Mouse (Mus musculus) hindbrain, embryonic 12.5 days (tissue): ENCODE results near the gene Rec114. TPM values are rescaled to one million over a fixed set of nuclear protein-coding genes. Genes with fewer than 3 reads are reported as not detected.

Experiments used
- ATAC-seq: fragments of 200-750 bp; cut with Nextera tagmentation; 2 replicates; pipeline ENCODE4 v1.8.0; 2017; ENCODE audit warnings: moderate TSS enrichment; ENCODE audit not compliant: low FRiP score
- H3K27ac ChIP-seq: fragments of 300-500 bp; sonication (generic); 2 replicates; pipeline ENCODE4 v1.5.1; 2016; ENCODE audit warnings: mild to moderate bottlenecking
- H3K27me3 ChIP-seq: fragments of 300-500 bp; sonication (generic); 2 replicates; pipeline ENCODE4 v1.6.1; 2016; ENCODE audit warnings: mild to moderate bottlenecking
- H3K36me3 ChIP-seq: fragments of 300-500 bp; sonication (generic); 2 replicates; pipeline ENCODE4 v1.6.1; 2016; ENCODE audit warnings: mild to moderate bottlenecking
- H3K4me1 ChIP-seq: fragments of 300-500 bp; sonication (generic); 2 replicates; pipeline ENCODE4 v1.6.1; 2016
- H3K4me2 ChIP-seq: fragments of 300-500 bp; sonication (generic); replicated peaks from 2 replicates; pipeline ENCODE4 v1.6.1; 2016; ENCODE audit warnings: mild to moderate bottlenecking
- H3K4me3 ChIP-seq: fragments of 300-500 bp; sonication (generic); 2 replicates; pipeline ENCODE4 v1.5.1; 2016; ENCODE audit warnings: mild to moderate bottlenecking
- H3K9ac ChIP-seq: fragments of 300-500 bp; sonication (generic); 2 replicates; pipeline ENCODE4 v1.6.1; 2016; ENCODE audit warnings: mild to moderate bottlenecking, moderate library complexity
- H3K9me3 ChIP-seq: fragments of 300-500 bp; sonication (generic); replicated peaks from 2 replicates; pipeline ENCODE4 v1.6.1; 2016; ENCODE audit warnings: mild to moderate bottlenecking
- WGBS: fragments of 180-500 bp; shearing (Covaris S2); methylation state at CpG from one replicate; pipeline ENCODE4 v1.1.7; 2016; 5-methylcytosine and 5-hydroxymethylcytosine counted together
- polyA plus RNA-seq: library from polyadenylated mRNA; unstranded; fragments of >200 nt; fragmentation: Nextera tagmentation; extraction: Ambion mirVana; gene quantifications from 2 replicates; pipeline ENCODE4 v1.2.1, GENCODE M21; 2016

Gene Rec114
- polyA plus RNA-seq, 1 experiment from 2014 or later, result 3.5 TPM

- no peak overlapping the region for H3K4me2 ChIP-seq
- no peaks in the 10 kb centered on the region for H3K9me3 ChIP-seq
- H3K36me3 ChIP-seq, result no peaks in the 10 kb centered on the region
- peaks cover 8% of the 10 kb centered on the region; the same call in 1 of the 2 replicates for H3K4me1 ChIP-seq
- H3K27me3 ChIP-seq, result no peaks in the 10 kb centered on the region
- ATAC-seq, result no peak
- no peak overlapping the region for H3K9ac ChIP-seq
- no peak overlapping the region for H3K4me3 ChIP-seq
- no peak overlapping the region for H3K27ac ChIP-seq
- 69% methylated on average over 4 of the region's 4 CpGs for WGBS
These were observed 4.4 kb upstream of the Rec114 start for GRCm38 (mm10) chr9:58748142-58748541.

GRCm38 (mm10) chr9:58747328-58747755 is 3.6 kb upstream of the Rec114 start:
- no peak overlapping the region for H3K9ac ChIP-seq
- no peaks in the 10 kb centered on the region for H3K27me3 ChIP-seq
- peaks cover 8% of the 10 kb centered on the region; the same call in 1 of the 2 replicates for H3K4me1 ChIP-seq
- H3K4me3 ChIP-seq, result no peak overlapping the region
- peak overlapping the region; percentile 16 for H3K4me2 ChIP-seq
- WGBS, result 46% methylated on average over 6 of the region's 6 CpGs
- H3K27ac ChIP-seq, result 0 out of 2 replicates have a peak overlapping the region, but pooled peaks have one; percentile 30
- H3K9me3 ChIP-seq, result no peaks in the 10 kb centered on the region
- no peak for ATAC-seq
- H3K36me3 ChIP-seq, result no peaks in the 10 kb centered on the region

- Histone ChIP-seq H3K4me3 (no peak overlapping the region), H3K36me3 (no peaks in the 10 kb centered on the region), H3K9me3 (no peaks in the 10 kb centered on the region), H3K4me2 (no peak overlapping the region), H3K27ac (no peak overlapping the region), H3K27me3 (no peaks in the 10 kb centered on the region), H3K4me1 (peaks cover 8% of the 10 kb centered on the region; the same call in 1 of the 2 replicates), H3K9ac (no peak overlapping the region)
- ATAC-seq, result no peak
- 96% methylated on average over 2 of the region's 2 CpGs for WGBS
These were observed 1.1 kb downstream of the Rec114 start for GRCm38 (mm10) chr9:58742692-58743091.

DNA sequence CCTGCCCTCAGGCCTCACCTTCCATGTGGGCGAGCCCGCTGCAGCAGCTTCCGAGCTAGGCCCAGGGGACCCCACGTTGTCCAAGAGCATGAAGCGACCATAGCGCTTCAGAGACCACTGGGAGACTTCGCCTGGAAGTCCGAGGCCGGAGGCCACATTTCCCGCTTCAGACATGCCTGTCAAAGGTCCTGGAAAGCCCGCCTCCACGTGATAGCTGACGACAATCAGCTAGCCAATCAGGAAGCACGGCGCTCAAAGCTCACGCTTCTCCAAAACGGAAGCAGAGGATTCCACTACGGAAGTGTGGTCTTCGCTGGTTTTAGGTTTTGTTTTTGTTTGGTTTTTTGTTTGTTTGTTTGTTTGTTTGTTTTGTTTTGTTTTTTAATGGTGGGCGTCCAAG is 2.4 kb downstream of the Rec114 start:
- H3K36me3 ChIP-seq, result no peaks in the 10 kb centered on the region
- no peak for ATAC-seq
- H3K27me3 ChIP-seq, result no peaks in the 10 kb centered on the region
- 0 out of 2 replicates have a peak, but pooled peaks cover 2% of the 10 kb centered on the region for H3K4me1 ChIP-seq
- H3K27ac ChIP-seq, result no peak overlapping the region
- no peak overlapping the region for H3K4me3 ChIP-seq
- no peak overlapping the region for H3K4me2 ChIP-seq
- whole genome bisulfite sequencing, result 85% methylated on average over 20 of the region's 20 CpGs
- H3K9ac ChIP-seq, result no peak overlapping the region
- H3K9me3 ChIP-seq, result no peaks in the 10 kb centered on the region

- no peak for ATAC-seq
- H3K4me2 ChIP-seq, result no peak overlapping the region
- no peaks in the 10 kb centered on the region for H3K27me3 ChIP-seq
- H3K27ac ChIP-seq, result no peak overlapping the region
- no peak overlapping the region for H3K9ac ChIP-seq
- H3K9me3 ChIP-seq, result no peaks in the 10 kb centered on the region
- no peaks in the 10 kb centered on the region for H3K4me1 ChIP-seq
- no peaks in the 10 kb centered on the region for H3K36me3 ChIP-seq
- 71% methylated on average over 9 of the region's 9 CpGs for WGBS
- no peak overlapping the region for H3K4me3 ChIP-seq
These were observed 4.0 kb downstream of the Rec114 start for GRCm38 (mm10) chr9:58739791-58740190.

DNA sequence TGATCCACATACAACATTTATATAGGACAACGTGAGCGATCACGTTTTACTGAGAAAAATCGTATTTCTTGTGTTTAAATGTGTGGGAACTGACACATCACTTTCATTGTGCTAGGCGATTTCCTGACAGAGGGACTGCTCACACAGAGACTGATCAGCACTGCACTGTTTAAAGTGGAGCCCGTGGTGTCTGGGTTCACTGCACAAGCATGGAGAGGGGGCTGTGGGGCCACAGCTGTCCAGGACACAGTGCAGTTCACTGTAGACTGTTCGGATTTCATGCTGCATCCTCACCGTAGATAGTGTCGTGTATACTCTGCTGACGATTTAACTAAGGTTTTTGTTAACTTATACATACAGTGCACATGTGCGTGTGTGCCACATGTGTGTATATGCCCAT is 20.6 kb downstream of the Rec114 start:
- H3K9ac ChIP-seq, result no peak overlapping the region
- H3K27me3 ChIP-seq, result no peaks in the 10 kb centered on the region
- no peaks in the 10 kb centered on the region for H3K9me3 ChIP-seq
- H3K4me1 ChIP-seq, result no peaks in the 10 kb centered on the region
- no peak for ATAC-seq
- no peaks in the 10 kb centered on the region for H3K36me3 ChIP-seq
- H3K4me3 ChIP-seq, result no peak overlapping the region
- H3K27ac ChIP-seq, result no peak overlapping the region
- 87% methylated on average over 11 of the region's 11 CpGs for WGBS
- H3K4me2 ChIP-seq, result no peak overlapping the region

DNA sequence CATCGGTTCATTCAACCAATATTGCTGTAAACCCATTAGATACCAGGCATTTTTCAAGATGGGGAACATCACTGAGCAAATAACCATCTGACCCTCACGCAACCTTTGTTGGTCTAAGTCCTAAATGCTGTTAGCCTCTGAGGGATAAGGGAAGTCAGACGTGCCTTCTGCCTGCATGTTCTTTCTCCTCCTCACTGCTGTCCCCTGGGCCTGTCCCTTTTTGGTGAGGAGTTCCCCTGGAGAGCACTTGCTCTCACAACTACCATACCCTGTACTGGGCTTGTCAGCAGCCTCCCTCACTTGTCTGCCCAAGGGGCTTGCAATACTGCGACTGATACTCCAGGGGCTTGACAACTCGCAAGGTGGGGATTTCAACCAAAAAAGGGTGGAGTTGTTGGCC is 21.6 kb downstream of the Rec114 start:
- Histone ChIP-seq H3K27ac (no peak overlapping the region), H3K27me3 (no peaks in the 10 kb centered on the region), H3K4me3 (no peak overlapping the region), H3K36me3 (no peaks in the 10 kb centered on the region), H3K4me2 (no peak overlapping the region), H3K4me1 (no peaks in the 10 kb centered on the region), H3K9ac (no peak overlapping the region), H3K9me3 (no peaks in the 10 kb centered on the region)
- WGBS, result 81% methylated on average over 5 of the region's 5 CpGs
- no peak for ATAC-seq

DNA sequence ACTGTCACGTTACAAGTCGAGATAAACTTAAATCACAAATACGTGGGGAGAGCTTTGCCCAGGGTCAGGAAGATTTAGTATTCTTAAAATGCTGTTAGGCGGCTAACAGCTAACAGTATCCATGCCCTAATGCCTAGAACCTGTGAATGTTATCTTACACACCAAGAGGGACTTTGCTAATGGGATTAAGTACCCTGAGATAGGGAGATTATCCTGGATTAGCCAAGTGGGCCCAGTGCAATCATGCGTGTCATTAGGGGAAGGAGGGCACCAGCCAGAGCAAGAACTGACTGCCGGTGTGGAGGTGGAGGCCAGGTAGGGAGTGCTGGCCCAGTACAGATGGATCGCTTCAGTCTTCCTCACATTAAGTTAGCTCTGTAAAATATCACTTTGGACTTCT is 22.7 kb downstream of the Rec114 start:
- Histone ChIP-seq H3K4me2 (no peak overlapping the region), H3K27ac (no peak overlapping the region), H3K4me1 (no peaks in the 10 kb centered on the region), H3K9ac (no peak overlapping the region), H3K27me3 (no peaks in the 10 kb centered on the region), H3K36me3 (no peaks in the 10 kb centered on the region), H3K4me3 (no peak overlapping the region), H3K9me3 (no peaks in the 10 kb centered on the region)
- 82% methylated on average over 7 of the region's 7 CpGs for WGBS
- no peak for ATAC-seq

GRCm38 (mm10) chr9:58720167-58720566 is 23.6 kb downstream of the Rec114 start:
- H3K27ac ChIP-seq, result no peak overlapping the region
- H3K4me2 ChIP-seq, result no peak overlapping the region
- no peaks in the 10 kb centered on the region for H3K4me1 ChIP-seq
- H3K9me3 ChIP-seq, result no peaks in the 10 kb centered on the region
- 80% methylated on average over 4 of the region's 4 CpGs for WGBS
- no peaks in the 10 kb centered on the region for H3K27me3 ChIP-seq
- no peak overlapping the region for H3K4me3 ChIP-seq
- H3K9ac ChIP-seq, result no peak overlapping the region
- ATAC-seq, result no peak
- H3K36me3 ChIP-seq, result no peaks in the 10 kb centered on the region

DNA sequence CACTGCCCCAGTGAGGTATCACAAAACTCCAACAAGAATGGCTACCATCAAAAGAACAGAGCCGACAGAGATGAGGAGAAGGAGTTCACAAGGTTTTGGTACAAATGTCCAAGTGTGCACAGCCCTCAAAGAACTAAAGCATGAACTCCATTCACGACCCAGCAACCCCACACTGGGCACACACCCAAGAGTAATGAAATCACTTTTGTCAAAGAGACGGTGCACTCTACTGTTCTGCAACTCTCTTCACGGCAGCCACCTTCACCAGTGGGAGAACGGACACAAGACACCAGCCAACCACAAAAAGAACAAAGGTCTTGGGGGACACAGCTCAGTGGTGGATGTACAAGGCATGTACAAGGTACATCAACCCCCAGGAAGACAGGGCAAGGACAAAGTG is 24.3 kb downstream of the Rec114 start:
- Histone ChIP-seq H3K27me3 (no peaks in the 10 kb centered on the region), H3K9me3 (no peaks in the 10 kb centered on the region), H3K4me2 (no peak overlapping the region), H3K4me3 (no peak overlapping the region), H3K27ac (no peak overlapping the region), H3K9ac (no peak overlapping the region), H3K4me1 (no peaks in the 10 kb centered on the region), H3K36me3 (no peaks in the 10 kb centered on the region)
- 77% methylated on average over 5 of the region's 5 CpGs for WGBS
- no peak for ATAC-seq

DNA sequence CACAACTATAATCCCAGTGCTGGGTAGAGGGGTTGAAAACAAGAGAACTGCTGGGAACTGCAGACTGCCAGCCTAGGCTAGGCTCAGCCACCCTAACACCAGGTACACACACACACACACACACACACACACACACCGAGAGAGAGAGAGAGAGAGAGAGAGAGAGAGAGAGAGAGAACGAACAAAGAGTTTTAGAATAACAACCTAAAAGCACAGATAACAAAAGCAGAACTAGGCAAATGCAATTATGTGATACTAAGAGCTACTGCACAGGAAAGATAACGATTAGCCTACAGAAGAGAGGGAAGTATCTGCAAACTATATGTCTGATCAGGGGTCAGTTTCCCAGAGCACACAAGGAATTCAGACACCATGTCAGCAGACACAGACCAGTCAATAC is 24.8 kb downstream of the Rec114 start:
- Histone ChIP-seq H3K27ac (no peak overlapping the region), H3K4me3 (no peak overlapping the region), H3K4me1 (no peaks in the 10 kb centered on the region), H3K9ac (no peak overlapping the region), H3K4me2 (no peak overlapping the region), H3K36me3 (no peaks in the 10 kb centered on the region), H3K9me3 (no peaks in the 10 kb centered on the region), H3K27me3 (no peaks in the 10 kb centered on the region)
- no peak for ATAC-seq
- WGBS, result 93% methylated on average over 2 of the region's 3 CpGs

DNA sequence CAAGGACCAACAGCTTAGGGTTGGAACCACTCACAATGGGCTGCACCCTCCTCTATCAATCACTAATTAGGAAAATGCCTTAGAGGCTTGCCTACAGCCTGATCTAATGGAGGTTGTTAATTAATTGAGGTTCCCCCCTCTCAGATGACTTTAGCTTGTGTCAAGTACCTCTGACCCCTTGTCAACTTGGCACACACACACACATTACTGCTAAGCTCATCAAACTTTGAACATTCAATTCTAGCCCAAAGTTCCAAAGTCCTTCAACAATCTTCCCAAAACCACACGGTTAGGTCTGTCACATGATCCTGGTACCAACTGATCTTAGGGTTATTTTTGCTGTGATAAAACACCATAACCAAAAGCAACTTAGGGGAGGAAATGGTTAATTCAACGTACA is 26.9 kb downstream of the Rec114 start:
- ATAC-seq, result no peak
- 66% methylated on average over 2 of the region's 2 CpGs for WGBS
- no peak overlapping the region for H3K9ac ChIP-seq
- H3K27me3 ChIP-seq, result no peaks in the 10 kb centered on the region
- no peak overlapping the region for H3K27ac ChIP-seq
- H3K36me3 ChIP-seq, result no peaks in the 10 kb centered on the region
- no peak overlapping the region for H3K4me2 ChIP-seq
- no peak overlapping the region for H3K4me3 ChIP-seq
- no peaks in the 10 kb centered on the region for H3K9me3 ChIP-seq
- H3K4me1 ChIP-seq, result no peaks in the 10 kb centered on the region

GRCm38 (mm10) chr9:58710642-58711041 is 33.1 kb downstream of the Rec114 start:
- Histone ChIP-seq H3K36me3 (no peaks in the 10 kb centered on the region), H3K4me1 (no peaks in the 10 kb centered on the region), H3K27ac (no peak overlapping the region), H3K9me3 (no peaks in the 10 kb centered on the region), H3K4me3 (no peak overlapping the region), H3K9ac (no peak overlapping the region), H3K4me2 (no peak overlapping the region), H3K27me3 (no peaks in the 10 kb centered on the region)
- WGBS, result 61% methylated on average over 7 of the region's 7 CpGs
- no peak for ATAC-seq
